ENCODE assay signal across 9 mouse cellular contexts in the genomic region with DNA sequence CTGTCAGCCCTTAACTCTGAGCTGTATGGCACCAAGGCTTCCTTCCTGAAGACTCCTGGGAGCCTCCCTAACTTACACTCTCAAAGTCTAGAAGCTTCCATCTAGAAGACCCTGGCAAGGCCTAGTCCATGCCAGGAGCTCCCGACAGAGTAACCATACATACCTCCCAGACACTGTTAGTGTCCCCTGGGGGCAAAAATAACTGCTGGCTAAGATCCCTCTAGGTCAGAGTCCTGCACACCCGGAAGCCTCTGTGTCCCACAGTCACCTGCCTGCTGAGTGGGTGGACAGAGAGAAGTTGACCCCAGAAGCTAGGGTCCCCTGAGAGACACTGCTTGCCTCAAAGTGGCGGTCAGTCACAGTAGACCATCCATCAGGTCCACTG. TPM values are rescaled to one million over a fixed set of nuclear protein-coding genes. Genes with fewer than 3 reads are reported as not detected.
DNase-seq lines count a peak whose midpoint lies in the region; ATAC-seq and TF ChIP-seq lines count a peak whose summit lies in the region.
"Had no signal": no experiment of that assay in that cellular context is flagged by ENCODE, and none has a peak within 500 bp of the region (broad histone marks: within the 10 kb centered on the region; RNA-seq: fewer than 3 reads in every experiment).

No protein-coding gene starts in this region.

- no peak for ATAC-seq in forebrain, embryonic 12.5 days (ENCODE audit: low FRiP score)
- ATAC-seq in forebrain, postnatal 0 days, result no peak
- ATAC-seq in lung, embryonic 16.5 days (ENCODE audit: low read depth), result no peak
- ATAC-seq in hindbrain, embryonic 12.5 days (ENCODE audit: low FRiP score), result no peak
- peak; percentile 16; the same call in 1 of the 2 replicates for ATAC-seq in liver, postnatal 0 days
- ATAC-seq: activated CD4-positive, CD25-positive, alpha-beta regulatory T cell, adult 4 months had no signal

- H3K4me1 ChIP-seq in forebrain, embryonic 12.5 days, result peaks cover 13% of the 10 kb centered on the region; the same call in 1 of the 2 replicates
- no peaks in the 10 kb centered on the region for H3K4me1 ChIP-seq in forebrain, postnatal 0 days (ENCODE audit: insufficient read depth)
- H3K4me1 ChIP-seq in lung, embryonic 16.5 days (replicated peaks; ENCODE audit: control insufficient read depth, insufficient read depth, low read length), result peaks cover 28% of the 10 kb centered on the region
- H3K4me1 ChIP-seq in hindbrain, embryonic 12.5 days, result peaks cover 16% of the 10 kb centered on the region
- H3K4me1 ChIP-seq in liver, postnatal 0 days (ENCODE audit: insufficient read depth), result peaks cover 48% of the 10 kb centered on the region

- H3K36me3 ChIP-seq in forebrain, embryonic 12.5 days (replicated peaks), result peaks cover 8% of the 10 kb centered on the region
- peaks cover 9% of the 10 kb centered on the region for H3K36me3 ChIP-seq in forebrain, postnatal 0 days (ENCODE audit: insufficient read depth)
- H3K36me3 ChIP-seq in lung, embryonic 16.5 days (ENCODE audit: control insufficient read depth, insufficient read depth, low read length), result 0 out of 2 replicates have a peak, but pooled peaks cover 3% of the 10 kb centered on the region
- H3K36me3 ChIP-seq in hindbrain, embryonic 12.5 days, result peaks cover 10% of the 10 kb centered on the region; the same call in 1 of the 2 replicates
- peaks cover 42% of the 10 kb centered on the region for H3K36me3 ChIP-seq in liver, postnatal 0 days (replicated peaks; ENCODE audit: insufficient read depth, low read length)

- no peak overlapping the region for H3K9ac ChIP-seq in forebrain, embryonic 12.5 days
- H3K9ac ChIP-seq in forebrain, postnatal 0 days, result no peak overlapping the region
- peak overlapping the region; percentile 49; the same call in 1 of the 2 replicates for H3K9ac ChIP-seq in lung, embryonic 16.5 days (ENCODE audit: low read length)
- H3K9ac ChIP-seq in hindbrain, embryonic 12.5 days, result 0 out of 2 replicates have a peak overlapping the region, but pooled peaks have one; percentile 1
- peak overlapping the region; percentile 52 for H3K9ac ChIP-seq in liver, postnatal 0 days (replicated peaks)

- TF ChIP-seq CTCF in forebrain, postnatal 0 days (IDR thresholded peaks at IDR 0.05; ENCODE audit: low read depth), result no peak
- no peak for TF ChIP-seq CTCF in liver, postnatal 0 days (IDR thresholded peaks at IDR 0.05; ENCODE audit: low read depth)

- no peak overlapping the region for H3K4me2 ChIP-seq in forebrain, embryonic 12.5 days
- H3K4me2 ChIP-seq in forebrain, postnatal 0 days (ENCODE audit: low read depth), result no peak overlapping the region
- no peak overlapping the region for H3K4me2 ChIP-seq in lung, embryonic 16.5 days (ENCODE audit: low read depth, low read length)
- no peak overlapping the region for H3K4me2 ChIP-seq in hindbrain, embryonic 12.5 days (replicated peaks)
- H3K4me2 ChIP-seq in liver, postnatal 0 days (ENCODE audit: low read depth, low read length), result peak overlapping the region; percentile 53

- no peak for TF ChIP-seq EP300 in liver, postnatal 0 days (IDR thresholded peaks at IDR 0.05; ENCODE audit: low read depth)

- 91% methylated on average over 3 of the region's 3 CpGs for WGBS in forebrain, embryonic 12.5 days
- WGBS in forebrain, postnatal 0 days, result 78% methylated on average over 3 of the region's 3 CpGs
- WGBS in lung, embryonic 16.5 days, result 56% methylated on average over 3 of the region's 3 CpGs
- WGBS in hindbrain, embryonic 12.5 days, result 81% methylated on average over 3 of the region's 3 CpGs
- WGBS in liver, postnatal 0 days (ENCODE audit: insufficient replicate concordance), result 46% methylated on average over 3 of the region's 3 CpGs

- no peaks in the 10 kb centered on the region for H3K27me3 ChIP-seq in forebrain, embryonic 12.5 days
- no peaks in the 10 kb centered on the region for H3K27me3 ChIP-seq in forebrain, postnatal 0 days (ENCODE audit: insufficient read depth, low read length)
- H3K27me3 ChIP-seq in lung, embryonic 16.5 days (ENCODE audit: control insufficient read depth, insufficient read depth, low read depth, low read length), result no peaks in the 10 kb centered on the region
- no peaks in the 10 kb centered on the region for H3K27me3 ChIP-seq in hindbrain, embryonic 12.5 days
- no peaks in the 10 kb centered on the region for H3K27me3 ChIP-seq in liver, postnatal 0 days (ENCODE audit: insufficient read depth, low read length)

- H3K9me3 ChIP-seq in forebrain, embryonic 12.5 days, result no peaks in the 10 kb centered on the region
- no peaks in the 10 kb centered on the region for H3K9me3 ChIP-seq in forebrain, postnatal 0 days (ENCODE audit: low read length)
- no peaks in the 10 kb centered on the region for H3K9me3 ChIP-seq in lung, embryonic 16.5 days (ENCODE audit: control insufficient read depth, low read length)
- H3K9me3 ChIP-seq in hindbrain, embryonic 12.5 days (replicated peaks), result no peaks in the 10 kb centered on the region
- H3K9me3 ChIP-seq in liver, postnatal 0 days (ENCODE audit: low read length), result no peaks in the 10 kb centered on the region

- no peak for DNase-seq in forebrain, postnatal 0 days
- no peak for DNase-seq in lung, postnatal 36 days
- no peak for DNase-seq in liver, postnatal 0 days
- DNase-seq in urinary bladder, postnatal 25 days (ENCODE audit: low spot score), result no peak
- DNase-seq in layer of hippocampus, adult 18-20 months (ENCODE audit: low spot score in 2 of 2), result no peak

- H3K27ac ChIP-seq in forebrain, embryonic 12.5 days, result 0 out of 2 replicates have a peak overlapping the region, but pooled peaks have one; percentile 31
- no peak overlapping the region for H3K27ac ChIP-seq in forebrain, postnatal 0 days (ENCODE audit: low read depth, low read length)
- H3K27ac ChIP-seq in lung, embryonic 16.5 days (ENCODE audit: low read length), result peak overlapping the region; percentile 89
- H3K27ac ChIP-seq in hindbrain, embryonic 12.5 days, result peak overlapping the region; percentile 9; the same call in 1 of the 2 replicates
- H3K27ac ChIP-seq in liver, postnatal 0 days (ENCODE audit: low read depth), result peak overlapping the region; percentile 97

- no peak overlapping the region for H3K4me3 ChIP-seq in forebrain, embryonic 12.5 days (replicated peaks)
- no peak overlapping the region for H3K4me3 ChIP-seq in forebrain, postnatal 0 days (ENCODE audit: low read depth, low read length)
- H3K4me3 ChIP-seq in lung, embryonic 16.5 days (ENCODE audit: low read length), result no peak overlapping the region
- no peak overlapping the region for H3K4me3 ChIP-seq in hindbrain, embryonic 12.5 days
- H3K4me3 ChIP-seq in liver, postnatal 0 days (ENCODE audit: low read depth, low read length), result no peak overlapping the region

RNA-seq across cellular contexts. Expression of gene Gpx4, which starts 24.5 kb away (rescaled TPM):
- 434 and 458 TPM in 2 replicates for polyA plus RNA-seq in forebrain, embryonic 12.5 days (2016; fragmentation: Nextera tagmentation; extraction: Ambion mirVana)
- 401 and 478 TPM in 2 replicates for total RNA-seq in forebrain, postnatal 0 days (2014; rRNA removed)
- polyA plus RNA-seq in forebrain, postnatal 0 days (2015; fragmentation: Nextera tagmentation; extraction: Ambion mirVana), result 644 and 800 TPM in 2 replicates
- polyA plus RNA-seq in lung, embryonic 16.5 days (2015; fragmentation: Nextera tagmentation; extraction: Ambion mirVana), result 554 and 585 TPM in 2 replicates
- 449 and 484 TPM in 2 replicates for polyA plus RNA-seq in hindbrain, embryonic 12.5 days (2016; fragmentation: Nextera tagmentation; extraction: Ambion mirVana)
- polyA plus RNA-seq in liver, postnatal 0 days (2015; fragmentation: Nextera tagmentation; extraction: Ambion mirVana), result 537 and 560 TPM in 2 replicates
- 100 to 1,000 TPM; 509 to 545 TPM for total RNA-seq in layer of hippocampus, adult 18-20 months (2021)

RNA-seq across cellular contexts. Expression of gene Polr2e, which starts 31.9 kb away (rescaled TPM):
- 183 and 184 TPM in 2 replicates for polyA plus RNA-seq in forebrain, embryonic 12.5 days (2016; fragmentation: Nextera tagmentation; extraction: Ambion mirVana)
- 104 and 129 TPM in 2 replicates for total RNA-seq in forebrain, postnatal 0 days (2014; rRNA removed)
- polyA plus RNA-seq in forebrain, postnatal 0 days (2015; fragmentation: Nextera tagmentation; extraction: Ambion mirVana), result 168 and 184 TPM in 2 replicates
- polyA plus RNA-seq in lung, embryonic 16.5 days (2015; fragmentation: Nextera tagmentation; extraction: Ambion mirVana), result 194 and 210 TPM in 2 replicates
- 163 and 171 TPM in 2 replicates for polyA plus RNA-seq in hindbrain, embryonic 12.5 days (2016; fragmentation: Nextera tagmentation; extraction: Ambion mirVana)
- 57.0 and 58.3 TPM in 2 replicates for polyA plus RNA-seq in liver, postnatal 0 days (2015; fragmentation: Nextera tagmentation; extraction: Ambion mirVana)
- total RNA-seq in layer of hippocampus, adult 18-20 months (2021), result 10 to 100 TPM; 88.2 to 93.9 TPM

RNA-seq across cellular contexts. Expression of gene Sbno2, which starts 33.9 kb away (rescaled TPM):
- 14.8 and 16.4 TPM in 2 replicates for polyA plus RNA-seq in forebrain, embryonic 12.5 days (2016; fragmentation: Nextera tagmentation; extraction: Ambion mirVana)
- 19.2 and 24.2 TPM in 2 replicates for total RNA-seq in forebrain, postnatal 0 days (2014; rRNA removed)
- polyA plus RNA-seq in forebrain, postnatal 0 days (2015; fragmentation: Nextera tagmentation; extraction: Ambion mirVana), result 4.6 and 6.8 TPM in 2 replicates
- polyA plus RNA-seq in lung, embryonic 16.5 days (2015; fragmentation: Nextera tagmentation; extraction: Ambion mirVana), result 18.7 and 19.1 TPM in 2 replicates
- 15.1 TPM in 2 replicates for polyA plus RNA-seq in hindbrain, embryonic 12.5 days (2016; fragmentation: Nextera tagmentation; extraction: Ambion mirVana)
- polyA plus RNA-seq in liver, postnatal 0 days (2015; fragmentation: Nextera tagmentation; extraction: Ambion mirVana), result 7.4 and 8.7 TPM in 2 replicates
- 10 to 100 TPM; 16.3 to 16.9 TPM for total RNA-seq in layer of hippocampus, adult 18-20 months (2021)

RNA-seq across cellular contexts. Expression of gene Stk11, which starts 44.1 kb away (rescaled TPM):
- polyA plus RNA-seq in forebrain, embryonic 12.5 days (2016; fragmentation: Nextera tagmentation; extraction: Ambion mirVana), result 20.8 and 23.2 TPM in 2 replicates
- 77.2 and 77.8 TPM in 2 replicates for total RNA-seq in forebrain, postnatal 0 days (2014; rRNA removed)
- polyA plus RNA-seq in forebrain, postnatal 0 days (2015; fragmentation: Nextera tagmentation; extraction: Ambion mirVana), result 13.6 and 14.8 TPM in 2 replicates
- 18.6 and 23.3 TPM in 2 replicates for polyA plus RNA-seq in lung, embryonic 16.5 days (2015; fragmentation: Nextera tagmentation; extraction: Ambion mirVana)
- polyA plus RNA-seq in hindbrain, embryonic 12.5 days (2016; fragmentation: Nextera tagmentation; extraction: Ambion mirVana), result 13.1 and 16.1 TPM in 2 replicates
- polyA plus RNA-seq in liver, postnatal 0 days (2015; fragmentation: Nextera tagmentation; extraction: Ambion mirVana), result 9.1 and 11.2 TPM in 2 replicates
- 100 to 1,000 TPM; 101 to 102 TPM for total RNA-seq in layer of hippocampus, adult 18-20 months (2021)

RNA-seq across cellular contexts. Expression of gene Arhgap45, which starts 55.1 kb away (rescaled TPM):
- 3.4 and 3.6 TPM in 2 replicates for polyA plus RNA-seq in forebrain, embryonic 12.5 days (2016; fragmentation: Nextera tagmentation; extraction: Ambion mirVana)
- total RNA-seq in forebrain, postnatal 0 days (2014; rRNA removed), result 2.3 and 2.4 TPM in 2 replicates
- polyA plus RNA-seq in forebrain, postnatal 0 days (2015; fragmentation: Nextera tagmentation; extraction: Ambion mirVana), result 1.2 and 1.7 TPM in 2 replicates
- 18.1 and 21.8 TPM in 2 replicates for polyA plus RNA-seq in lung, embryonic 16.5 days (2015; fragmentation: Nextera tagmentation; extraction: Ambion mirVana)
- polyA plus RNA-seq in hindbrain, embryonic 12.5 days (2016; fragmentation: Nextera tagmentation; extraction: Ambion mirVana), result 8.7 and 8.9 TPM in 2 replicates
- 12.1 and 14.2 TPM in 2 replicates for polyA plus RNA-seq in liver, postnatal 0 days (2015; fragmentation: Nextera tagmentation; extraction: Ambion mirVana)
- 1 to 10 TPM; 4.1 to 4.2 TPM for total RNA-seq in layer of hippocampus, adult 18-20 months (2021)

Comparison
In these comparisons a context has a peak if more than half of its experiments do, and no peak if none do; other contexts are left out.
1. H3K9ac ChIP-seq: peak in lung, embryonic 16.5 days (single experiment), hindbrain, embryonic 12.5 days (single experiment) and liver, postnatal 0 days (single experiment); none in forebrain, embryonic 12.5 days (single experiment) and forebrain, postnatal 0 days (single experiment).